Mouse (Mus musculus) kidney, adult 2 months (tissue): ENCODE measurements at regions not wholly inside any gene's neighbourhood (a gene's known extent, or its start where the extent isn't known, plus 50 kb on each side); places are given as distances from the start of the nearest gene placed in this dataset.
A peak's percentile ranks its signal among the peaks of the same experiment; 100 is the strongest.

Experiments used
- DNase-seq: peaks from one replicate; pipeline ENCODE4 v3.0.0; 2021
- H3K27ac ChIP-seq: fragments of 200-500 bp; 2 replicates; pipeline ENCODE4 v1.5.1; 2012; ENCODE audit warnings: low read depth, low read length, control low read depth, inconsistent platforms; ENCODE audit not compliant: insufficient read depth
- H3K27me3 ChIP-seq: fragments of 200-500 bp; replicated peaks from 2 replicates; pipeline ENCODE4 v1.6.1; 2012; ENCODE audit warnings: mild to moderate bottlenecking, moderate library complexity, low read length, inconsistent platforms; ENCODE audit not compliant: control insufficient read depth, insufficient read depth
- H3K36me3 ChIP-seq: fragments of 200-500 bp; 2 replicates; pipeline ENCODE4 v1.6.1; 2012; ENCODE audit warnings: mild to moderate bottlenecking, moderate library complexity, low read length, inconsistent platforms; ENCODE audit not compliant: control insufficient read depth, insufficient read depth
- H3K4me1 ChIP-seq: fragments of 200-500 bp; 2 replicates; pipeline ENCODE4 v1.6.1; 2011; ENCODE audit warnings: low read length; ENCODE audit not compliant: control insufficient read depth, insufficient read depth
- H3K4me3 ChIP-seq: fragments of 200-500 bp; 2 replicates; pipeline ENCODE4 v1.5.1; 2011; ENCODE audit warnings: mild to moderate bottlenecking, low read depth, low read length, control low read depth; ENCODE audit not compliant: insufficient read depth
- CTCF ChIP-seq: fragments of 200-500 bp; conservative IDR thresholded peaks from 2 replicates; pipeline ENCODE4 v1.5.1; 2011; ENCODE audit warnings: low read depth, mild to moderate bottlenecking, control low read depth, low read length, moderate library complexity, mixed read lengths; ENCODE audit not compliant: insufficient read depth, insufficient read length
- POLR2A ChIP-seq: fragments of 200-500 bp; IDR thresholded peaks from one replicate; pipeline ENCODE4 v1.6.1; 2011; ENCODE audit warnings: low read depth, low read length, control low read depth

GRCm38 (mm10) chr3:14317536-14317935 is 163.0 kb upstream of the Slc7a12 start:
- Histone ChIP-seq H3K4me3 (no peak overlapping the region), H3K36me3 (no peaks in the 10 kb centered on the region), H3K4me1 (no peaks in the 10 kb centered on the region; the same call in 1 of the 2 replicates), H3K27me3 (no peaks in the 10 kb centered on the region), H3K27ac (peak overlapping the region; percentile 12)
- TF ChIP-seq CTCF (no peak), POLR2A (no peak)
- peak; percentile 27 for DNase-seq
